In the genomic region with DNA sequence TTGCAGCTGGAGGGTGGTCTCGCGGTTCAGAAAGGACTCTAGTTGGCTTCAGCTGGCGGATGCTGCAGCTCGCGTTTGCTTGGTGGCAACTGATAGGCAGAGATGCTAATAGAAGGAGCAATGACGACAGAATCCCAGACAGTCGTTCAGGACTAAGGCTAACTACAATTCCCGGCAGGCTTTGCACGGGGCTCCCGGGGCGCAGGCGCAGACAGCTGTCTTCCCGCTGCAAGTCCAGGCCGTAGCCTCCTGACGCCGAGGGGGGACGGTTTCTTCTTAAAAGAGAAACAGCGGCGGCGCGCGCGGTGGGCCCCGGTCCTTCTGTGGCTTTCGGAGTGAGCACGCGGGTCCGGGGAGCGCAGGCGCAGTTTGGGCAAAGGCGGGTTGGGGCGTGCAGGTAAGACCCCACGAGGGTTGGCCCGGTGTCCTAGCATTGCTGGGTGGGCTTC, we compare ENCODE assay signal across 7 mouse cellular contexts. TPM values are rescaled to one million over a fixed set of nuclear protein-coding genes. Genes with fewer than 3 reads are reported as not detected.
DNase-seq lines count a peak whose midpoint lies in the region; ATAC-seq lines count a peak whose summit lies in the region.

Zfp692 (plus strand) TSS at position 210 of the 449 bp plus-strand sequence.

- intact Hi-C loops in left cerebral cortex, postnatal 25 days (cut with DNase I) = no loop called here

- peaks cover 17% of the 10 kb centered on the region; the same call in 1 of the 2 replicates for H3K4me1 ChIP-seq in intestine, embryonic 15.5 days (replicated peaks)
- peaks cover 30% of the 10 kb centered on the region for H3K4me1 ChIP-seq in midbrain, embryonic 10.5 days

- peak within 1 kb of the TSS; percentile 90 for H3K27ac ChIP-seq in intestine, embryonic 15.5 days
- H3K27ac ChIP-seq in midbrain, embryonic 10.5 days (replicated peaks) = peak within 1 kb of the TSS; percentile 89

- H3K4me3 ChIP-seq in intestine, embryonic 15.5 days (replicated peaks) = peak within 1 kb of the TSS; percentile 52
- peak within 1 kb of the TSS; percentile 67 for H3K4me3 ChIP-seq in midbrain, embryonic 10.5 days

- DNase-seq in adrenal gland, adult (ENCODE audit: inconsistent age in 2 of 2, low spot score in 1 of 2) = peak; percentile 96 to 97
- DNase-seq in embryo, embryonic 10.5 days (ENCODE audit: low spot score) = peak; percentile 97
- DNase-seq in gastrocnemius, postnatal 25 days = peak; percentile 93
- DNase-seq in left cerebral cortex, postnatal 25 days (ENCODE audit: low spot score in 2 of 2) = peak; percentile 96 to 99
- peak; percentile 96 for DNase-seq in midbrain, embryonic 10.5 days (ENCODE audit: low spot score)
- peak; percentile 96 for DNase-seq in right cerebral cortex, postnatal 4 days

- H3K27me3 ChIP-seq in intestine, embryonic 15.5 days (replicated peaks) = no peaks in the 10 kb centered on the region
- 0 out of 2 replicates have a peak, but pooled peaks cover 3% of the 10 kb centered on the region for H3K27me3 ChIP-seq in midbrain, embryonic 10.5 days (ENCODE audit: low read depth, poor library complexity, severe bottlenecking)

- peak within 1 kb of the TSS; percentile 90 for H3K4me2 ChIP-seq in intestine, embryonic 15.5 days (replicated peaks)

- WGBS in intestine, embryonic 15.5 days = 0% methylated on average over 34 of the region's 34 CpGs
- 1% methylated on average over 34 of the region's 34 CpGs for WGBS in midbrain, embryonic 10.5 days

- peak; percentile 75 for ATAC-seq in intestine, embryonic 15.5 days

- H3K9me3 ChIP-seq in intestine, embryonic 15.5 days = no peaks in the 10 kb centered on the region
- no peaks in the 10 kb centered on the region for H3K9me3 ChIP-seq in midbrain, embryonic 10.5 days (replicated peaks)

- H3K36me3 ChIP-seq in intestine, embryonic 15.5 days = no peaks in the 10 kb centered on the region
- peaks cover 26% of the 10 kb centered on the region for H3K36me3 ChIP-seq in midbrain, embryonic 10.5 days

- peak within 1 kb of the TSS; percentile 61 for H3K9ac ChIP-seq in intestine, embryonic 15.5 days

RNA-seq across cellular contexts. Expression of gene Zfp692, which starts in this region (rescaled TPM):
- 1 to 10 TPM; 2.7 to 4.3 TPM for total RNA-seq in gastrocnemius, postnatal 25 days (2021)
- polyA plus RNA-seq in intestine, embryonic 15.5 days (2015; fragmentation: Nextera tagmentation; extraction: Ambion mirVana) = 22.1 and 23.6 TPM in 2 replicates
- 10 to 100 TPM; 20.9 to 24.2 TPM for total RNA-seq in left cerebral cortex, postnatal 25 days (2021)
- 25.9 and 26.8 TPM in 2 replicates for polyA plus RNA-seq in midbrain, embryonic 10.5 days (2016; fragmentation: Nextera tagmentation; extraction: Ambion mirVana)

Comparison
In these comparisons a context has a peak if more than half of its experiments do, and no peak if none do; other contexts are left out.
1. Peak in every context shown above with its lines: DNase-seq, ATAC-seq, H3K4me3 ChIP-seq and H3K27ac ChIP-seq.
2. RNA of gene Zfp692 (total RNA-seq): 20.9 to 24.2 TPM in left cerebral cortex, postnatal 25 days; 2.7 to 4.3 TPM in gastrocnemius, postnatal 25 days; every median in the first group is over 4 times any median in the second.